Mouse (Mus musculus) C2C12 (cell line): Measurements from ENCODE around the gene Snx8.

ENCODE experiments used
- CTCF ChIP-seq: IDR thresholded peaks from one replicate; pipeline ENCODE4 v1.5.1; 2011; ENCODE audit not compliant: control insufficient read depth, insufficient read depth, insufficient read length
- FOSL1 ChIP-seq: IDR thresholded peaks from one replicate; pipeline ENCODE4 v1.8.0; 2011; ENCODE audit warnings: mild to moderate bottlenecking, low read length; ENCODE audit not compliant: poor library complexity, insufficient read depth, severe bottlenecking
- MAX ChIP-seq: IDR thresholded peaks from one replicate; pipeline ENCODE4 v1.6.1; 2011; ENCODE audit warnings: mild to moderate bottlenecking, control low read depth
- MYOD1 ChIP-seq: IDR thresholded peaks from one replicate; pipeline ENCODE4 v1.6.1; 2011; ENCODE audit warnings: low read depth; ENCODE audit not compliant: control insufficient read depth, insufficient read length
- USF1 ChIP-seq: IDR thresholded peaks from one replicate; pipeline ENCODE4 v1.6.1; 2011; ENCODE audit warnings: low read depth, mild to moderate bottlenecking, control low read depth, moderate library complexity

GRCm38 (mm10) chr5:140324058-140324457 lies 65.0 kb downstream of the Snx8 start:
- TF ChIP-seq CTCF = no peak
- no peak for TF ChIP-seq MAX
- no peak for TF ChIP-seq USF1
- TF ChIP-seq MYOD1 = no peak
- TF ChIP-seq FOSL1 = no peak
